In genomic region chr15:101234611-101235341, GRCm38 (mm10) we compare ENCODE assay signal across 12 mouse cellular contexts. TPM values are rescaled to one million over a fixed set of nuclear protein-coding genes. Genes with fewer than 3 reads are reported as not detected.
A peak's percentile ranks its signal among the peaks of the same experiment; 100 is the strongest.
DNase-seq lines count a peak whose midpoint lies in the region; ATAC-seq and TF ChIP-seq lines count a peak whose summit lies in the region.
"Had no signal": no experiment of that assay in that cellular context is flagged by ENCODE, and none has a peak within 500 bp of the region (broad histone marks: within the 10 kb centered on the region; RNA-seq: fewer than 3 reads in every experiment).

No protein-coding gene starts in this region.

- peaks cover 8% of the 10 kb centered on the region; the same call in 1 of the 2 replicates for H3K4me1 ChIP-seq in kidney, postnatal 0 days (replicated peaks; ENCODE audit: insufficient read depth, low read length)
- H3K4me1 ChIP-seq in neural tube, embryonic 13.5 days (replicated peaks): peaks cover 33% of the 10 kb centered on the region
- peaks cover 14% of the 10 kb centered on the region for H3K4me1 ChIP-seq in neural tube, embryonic 15.5 days
- peaks cover 54% of the 10 kb centered on the region for H3K4me1 ChIP-seq in stomach, embryonic 16.5 days (ENCODE audit: control insufficient read depth, insufficient read depth, low read length)

- no peaks in the 10 kb centered on the region for H3K9me3 ChIP-seq in kidney, postnatal 0 days (replicated peaks; ENCODE audit: low read length)
- H3K9me3 ChIP-seq in neural tube, embryonic 13.5 days: no peaks in the 10 kb centered on the region
- H3K9me3 ChIP-seq in neural tube, embryonic 15.5 days (replicated peaks): no peaks in the 10 kb centered on the region
- no peaks in the 10 kb centered on the region for H3K9me3 ChIP-seq in stomach, embryonic 16.5 days (replicated peaks; ENCODE audit: control insufficient read depth, low read length)
- H3K9me3 ChIP-seq: limb, embryonic 13.5 days had no signal

- ATAC-seq in kidney, postnatal 0 days (replicated peaks; ENCODE audit: low FRiP score, low read depth): no peak
- ATAC-seq in neural tube, embryonic 13.5 days (ENCODE audit: low read depth): no peak
- no peak for ATAC-seq in neural tube, embryonic 15.5 days (ENCODE audit: low FRiP score)
- ATAC-seq in stomach, embryonic 16.5 days (ENCODE audit: insufficient read depth, low FRiP score): no peak
- ATAC-seq: hindbrain, embryonic 16.5 days had no signal

- 70% methylated on average over 10 of the region's 10 CpGs for WGBS in kidney, postnatal 0 days
- 63% methylated on average over 10 of the region's 10 CpGs for WGBS in neural tube, embryonic 13.5 days
- 62% methylated on average over 10 of the region's 10 CpGs for WGBS in neural tube, embryonic 15.5 days
- WGBS in stomach, embryonic 16.5 days: 53% methylated on average over 10 of the region's 10 CpGs

- H3K27me3 ChIP-seq in kidney, postnatal 0 days (ENCODE audit: insufficient read depth, low read length): no peaks in the 10 kb centered on the region
- peaks cover 9% of the 10 kb centered on the region for H3K27me3 ChIP-seq in neural tube, embryonic 13.5 days
- H3K27me3 ChIP-seq in neural tube, embryonic 15.5 days (replicated peaks): no peaks in the 10 kb centered on the region
- peaks cover 3% of the 10 kb centered on the region; the same call in 1 of the 2 replicates for H3K27me3 ChIP-seq in stomach, embryonic 16.5 days (ENCODE audit: control insufficient read depth, insufficient read depth, low read length)

- TF ChIP-seq CTCF in kidney, postnatal 0 days (IDR thresholded peaks at IDR 0.05; ENCODE audit: low read depth): no peak

- H3K4me3 ChIP-seq in kidney, postnatal 0 days (replicated peaks; ENCODE audit: low read depth, low read length): no peak overlapping the region
- no peak overlapping the region for H3K4me3 ChIP-seq in neural tube, embryonic 13.5 days
- H3K4me3 ChIP-seq in neural tube, embryonic 15.5 days (replicated peaks): no peak overlapping the region
- H3K4me3 ChIP-seq in stomach, embryonic 16.5 days (replicated peaks; ENCODE audit: low read length): peak overlapping the region; percentile 19
- H3K4me3 ChIP-seq: limb, embryonic 13.5 days had no signal

- peaks cover 14% of the 10 kb centered on the region; the same call in 1 of the 2 replicates for H3K36me3 ChIP-seq in kidney, postnatal 0 days (ENCODE audit: insufficient read depth, low read length)
- H3K36me3 ChIP-seq in neural tube, embryonic 13.5 days: peaks cover 16% of the 10 kb centered on the region
- H3K36me3 ChIP-seq in neural tube, embryonic 15.5 days: no peaks in the 10 kb centered on the region
- H3K36me3 ChIP-seq in stomach, embryonic 16.5 days (ENCODE audit: control insufficient read depth, insufficient read depth, low read length): peaks cover 15% of the 10 kb centered on the region

- no peak overlapping the region for H3K9ac ChIP-seq in kidney, postnatal 0 days (ENCODE audit: low read depth, low read length)
- H3K9ac ChIP-seq in neural tube, embryonic 13.5 days: no peak overlapping the region
- H3K9ac ChIP-seq in neural tube, embryonic 15.5 days (replicated peaks): no peak overlapping the region
- H3K9ac ChIP-seq in stomach, embryonic 16.5 days (ENCODE audit: low read length): peak overlapping the region; percentile 46

- DNase-seq in adrenal gland, adult 2 months: peak; percentile 1
- DNase-seq in adrenal gland, postnatal 4 days (ENCODE audit: low spot score in 2 of 2): no peak
- DNase-seq in kidney, postnatal 0 days (ENCODE audit: low spot score): no peak
- DNase-seq in kidney, postnatal 36 days: no peak
- no peak for DNase-seq in cerebellum, adult 9-11 months
- DNase-seq: cerebellum, adult 9-10 months had no signal

- H3K27ac ChIP-seq in kidney, postnatal 0 days: 0 out of 2 replicates have a peak overlapping the region, but pooled peaks have one; percentile 31
- H3K27ac ChIP-seq in neural tube, embryonic 13.5 days (replicated peaks): 0 out of 2 replicates have a peak overlapping the region, but pooled peaks have one; percentile 5
- H3K27ac ChIP-seq in neural tube, embryonic 15.5 days (replicated peaks): no peak overlapping the region
- peak overlapping the region; percentile 88 for H3K27ac ChIP-seq in stomach, embryonic 16.5 days (ENCODE audit: low read length)
- H3K27ac ChIP-seq: macrophage had no signal

- H3K4me2 ChIP-seq in kidney, postnatal 0 days (ENCODE audit: low read length): no peak overlapping the region
- H3K4me2 ChIP-seq in neural tube, embryonic 13.5 days: no peak overlapping the region
- H3K4me2 ChIP-seq in neural tube, embryonic 15.5 days: no peak overlapping the region
- peak overlapping the region; percentile 42 for H3K4me2 ChIP-seq in stomach, embryonic 16.5 days (ENCODE audit: low read depth, low read length)

RNA-seq across cellular contexts. Expression of gene Grasp, which starts 10.8 kb away (rescaled TPM):
- 10 to 100 TPM; 16.4 to 21.0 TPM for total RNA-seq in adrenal gland, adult 2 months (2021)
- polyA plus RNA-seq in adrenal gland, adult 2 months (2012; rRNA removed): 53.0 and 60.3 TPM in 2 replicates
- 10 to 100 TPM; 18.6 to 20.3 TPM for total RNA-seq in adrenal gland, postnatal 4 days (2021)
- 3.7 and 4.0 TPM in 2 replicates for polyA plus RNA-seq in kidney, postnatal 0 days (2015; fragmentation: Nextera tagmentation; extraction: Ambion mirVana)
- 4.4 and 4.8 TPM in 2 replicates for polyA plus RNA-seq in neural tube, embryonic 13.5 days (2015; fragmentation: Nextera tagmentation; extraction: Ambion mirVana)
- 2.2 and 2.5 TPM in 2 replicates for polyA plus RNA-seq in neural tube, embryonic 15.5 days (2015; fragmentation: Nextera tagmentation; extraction: Ambion mirVana)
- polyA plus RNA-seq in stomach, embryonic 16.5 days (2015; fragmentation: Nextera tagmentation; extraction: Ambion mirVana): 2.1 and 2.7 TPM in 2 replicates

RNA-seq across cellular contexts. Expression of gene Nr4a1, which starts 19.3 kb away (rescaled TPM):
- 100 to 1,000 TPM; 560 to 565 TPM for total RNA-seq in adrenal gland, adult 2 months (2021)
- 162 and 415 TPM in 2 replicates for polyA plus RNA-seq in adrenal gland, adult 2 months (2012; rRNA removed)
- 10 to 100 TPM; 64.5 to 79.0 TPM for total RNA-seq in adrenal gland, postnatal 4 days (2021)
- polyA plus RNA-seq in kidney, postnatal 0 days (2015; fragmentation: Nextera tagmentation; extraction: Ambion mirVana): 8.6 and 9.5 TPM in 2 replicates
- 6.4 and 7.6 TPM in 2 replicates for polyA plus RNA-seq in neural tube, embryonic 13.5 days (2015; fragmentation: Nextera tagmentation; extraction: Ambion mirVana)
- 7.9 and 10.6 TPM in 2 replicates for polyA plus RNA-seq in neural tube, embryonic 15.5 days (2015; fragmentation: Nextera tagmentation; extraction: Ambion mirVana)
- polyA plus RNA-seq in stomach, embryonic 16.5 days (2015; fragmentation: Nextera tagmentation; extraction: Ambion mirVana): 12.9 and 13.3 TPM in 2 replicates

RNA-seq across cellular contexts. Expression of gene Atg101, which starts 49.3 kb away (rescaled TPM):
- 10 to 100 TPM; 38.6 to 58.8 TPM for total RNA-seq in adrenal gland, adult 2 months (2021)
- polyA plus RNA-seq in adrenal gland, adult 2 months (2012; rRNA removed): 31.9 and 35.4 TPM in 2 replicates
- 10 to 100 TPM; 37.8 to 38.9 TPM for total RNA-seq in adrenal gland, postnatal 4 days (2021)
- 77.1 and 79.5 TPM in 2 replicates for polyA plus RNA-seq in kidney, postnatal 0 days (2015; fragmentation: Nextera tagmentation; extraction: Ambion mirVana)
- 77.9 and 84.7 TPM in 2 replicates for polyA plus RNA-seq in neural tube, embryonic 13.5 days (2015; fragmentation: Nextera tagmentation; extraction: Ambion mirVana)
- polyA plus RNA-seq in neural tube, embryonic 15.5 days (2015; fragmentation: Nextera tagmentation; extraction: Ambion mirVana): 77.2 TPM in 2 replicates
- 66.9 and 67.0 TPM in 2 replicates for polyA plus RNA-seq in stomach, embryonic 16.5 days (2015; fragmentation: Nextera tagmentation; extraction: Ambion mirVana)

RNA-seq across cellular contexts. Expression of gene 6030408B16Rik, which starts 58.2 kb away (rescaled TPM):
- total RNA-seq in adrenal gland, adult 2 months (2021): under 1 TPM; 0.40 to 0.52 TPM
- polyA plus RNA-seq in adrenal gland, adult 2 months (2012; rRNA removed): 1.4 and 2.0 TPM in 2 replicates
- total RNA-seq in adrenal gland, postnatal 4 days (2021): 1 to 10 TPM; 2.6 to 3.4 TPM
- 23.3 and 24.5 TPM in 2 replicates for polyA plus RNA-seq in kidney, postnatal 0 days (2015; fragmentation: Nextera tagmentation; extraction: Ambion mirVana)
- 0.43 and 0.60 TPM in 2 replicates for polyA plus RNA-seq in neural tube, embryonic 13.5 days (2015; fragmentation: Nextera tagmentation; extraction: Ambion mirVana)
- 0.44 and 0.63 TPM in 2 replicates for polyA plus RNA-seq in neural tube, embryonic 15.5 days (2015; fragmentation: Nextera tagmentation; extraction: Ambion mirVana)
- polyA plus RNA-seq in stomach, embryonic 16.5 days (2015; fragmentation: Nextera tagmentation; extraction: Ambion mirVana): 9.4 and 9.5 TPM in 2 replicates
- polyA plus RNA-seq: macrophage had no signal

Comparison
In these comparisons a context has a peak if more than half of its experiments do, and no peak if none do; other contexts are left out.
1. RNA of gene Nr4a1, which starts 19.3 kb away (polyA plus RNA-seq): 162 to 415 TPM in adrenal gland, adult 2 months; 12.9 to 13.3 TPM in stomach, embryonic 16.5 days, 8.6 to 9.5 TPM in kidney, postnatal 0 days, 7.9 to 10.6 TPM in neural tube, embryonic 15.5 days and 6.4 to 7.6 TPM in neural tube, embryonic 13.5 days; every median in the first group is over 10 times any median in the second.